Mouse (Mus musculus): ENCODE measurements around the gene Baz1b.

DNA sequence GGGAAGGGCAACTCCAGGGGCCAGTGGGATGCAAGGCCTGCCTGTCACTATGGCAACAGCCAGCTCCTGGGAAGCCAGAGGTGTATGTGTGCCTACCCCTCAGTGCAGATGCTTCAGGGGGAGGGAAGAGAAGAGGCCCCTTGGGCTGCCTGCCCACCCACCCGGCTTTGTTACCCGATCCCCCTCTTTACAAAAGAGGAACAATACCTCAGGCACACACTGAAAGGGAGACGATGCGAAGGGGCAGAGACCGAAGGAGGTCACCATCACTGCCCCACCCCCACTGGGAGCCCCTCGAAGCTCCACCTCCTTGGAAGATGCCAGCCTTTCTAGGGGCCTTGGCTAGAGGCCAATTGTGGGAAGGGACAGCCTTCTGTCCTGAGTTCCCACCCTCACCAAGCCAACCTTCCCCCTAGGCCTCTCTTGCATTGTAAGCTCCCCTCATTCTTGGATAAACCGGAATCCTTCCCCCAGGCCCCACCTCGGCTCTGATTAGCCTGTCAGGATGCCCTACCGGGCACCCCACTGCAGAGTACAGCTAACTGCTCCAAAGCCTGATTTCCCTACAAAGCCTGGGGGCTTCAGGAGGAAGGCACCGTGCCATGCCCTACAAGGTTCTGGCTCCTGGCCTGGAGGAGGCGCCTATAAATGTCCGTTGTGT, 66.8 kb downstream of the Baz1b start:
- TF ChIP-seq CTCF (IDR thresholded peaks at IDR 0.05; ENCODE audit: low read depth, low read length): no peak
- TF ChIP-seq GATA1 (IDR thresholded peaks at IDR 0.05; ENCODE audit: borderline replicate concordance, low read length): no peak
- no peak for TF ChIP-seq TAL1 (conservative IDR thresholded peaks at IDR 0.05; ENCODE audit: low read depth, low read length)
- no peak for TF ChIP-seq POLR2AphosphoS5 (IDR thresholded peaks at IDR 0.05; ENCODE audit: insufficient replicate concordance, low read depth, low read length)
- no peak for TF ChIP-seq GATA2 (IDR thresholded peaks at IDR 0.05; ENCODE audit: borderline replicate concordance, low read depth, low read length)
